Mouse (Mus musculus) neural tube, embryonic 15.5 days (tissue): ENCODE measurements at regions not wholly inside any gene's neighbourhood (a gene's known extent, or its start where the extent isn't known, plus 50 kb on each side); places are given as distances from the start of the nearest gene placed in this dataset. TPM values are rescaled to one million over a fixed set of nuclear protein-coding genes. Genes with fewer than 3 reads are reported as not detected.

Experiments used
- microRNA-seq: library from miRNA; unstranded; fragments of <30 nt; microRNA quantifications from one replicate; pipeline ENCODE4, GENCODE M21; 2017

Small RNA genes in the stretch of these regions (microRNA-seq; reads per million reads assigned to microRNA genes)
- not detected for gene Mir6363
